ENCODE assay signal across 9 mouse cellular contexts in genomic region chr4:141385275-141385674, GRCm38 (mm10). TPM values are rescaled to one million over a fixed set of nuclear protein-coding genes. Genes with fewer than 3 reads are reported as not detected.
DNase-seq lines count a peak whose midpoint lies in the region; ATAC-seq and TF ChIP-seq lines count a peak whose summit lies in the region.
"Had no signal": no experiment of that assay in that cellular context is flagged by ENCODE, and none has a peak within 500 bp of the region (broad histone marks: within the 10 kb centered on the region; RNA-seq: fewer than 3 reads in every experiment).

No protein-coding gene starts in this region.

- no peak for TF ChIP-seq POLR2A in cerebellum, adult 2 months (IDR thresholded peaks at IDR 0.05; ENCODE audit: borderline replicate concordance, insufficient read depth, low read length)
- TF ChIP-seq POLR2A in olfactory bulb, adult 2 months (IDR thresholded peaks at IDR 0.05; ENCODE audit: insufficient read depth, low read depth, low read length) = no peak

- H3K4me1 ChIP-seq in heart, embryonic 10.5 days = peaks cover 44% of the 10 kb centered on the region
- peaks cover 61% of the 10 kb centered on the region for H3K4me1 ChIP-seq in E14TG2a.4 (replicated peaks; ENCODE audit: low read depth, low read length)
- H3K4me1 ChIP-seq in cerebellum, adult 2 months (ENCODE audit: control insufficient read depth, insufficient read depth, low read length) = no peaks in the 10 kb centered on the region; the same call in 1 of the 2 replicates
- peaks cover 23% of the 10 kb centered on the region for H3K4me1 ChIP-seq in limb, embryonic 13.5 days
- H3K4me1 ChIP-seq in olfactory bulb, adult 2 months (ENCODE audit: control insufficient read depth, insufficient read depth, low read length) = peaks cover 10% of the 10 kb centered on the region

- whole genome bisulfite sequencing in heart, embryonic 10.5 days = 1% methylated on average over 7 of the region's 7 CpGs
- WGBS in cerebellum, adult 2 months = 0% methylated on average over 7 of the region's 7 CpGs
- WGBS in limb, embryonic 13.5 days = 0% methylated on average over 7 of the region's 7 CpGs
- WGBS in olfactory bulb, adult 2 months = 1% methylated on average over 7 of the region's 7 CpGs

- DNase-seq in heart, adult 8-10 months (ENCODE audit: low spot score) = peak; percentile 44
- no peak for DNase-seq in heart, embryonic 10.5 days (ENCODE audit: low spot score)
- peak; percentile 48 to 57 for DNase-seq in cerebellum, adult 2 months
- peak; percentile 44 to 57 for DNase-seq in heart, postnatal 36 days
- DNase-seq in urinary bladder, adult 2 months (ENCODE audit: low spot score) = no peak

- TF ChIP-seq CTCF in E14TG2a.4 (conservative IDR thresholded peaks at IDR 0.05; ENCODE audit: low read length) = peak; percentile 73
- TF ChIP-seq CTCF in cerebellum, adult 2 months (IDR thresholded peaks at IDR 0.05; ENCODE audit: borderline replicate concordance, insufficient read depth, low read depth, low read length) = peak; percentile 91
- peak; percentile 88 for TF ChIP-seq CTCF in olfactory bulb, adult 2 months (IDR thresholded peaks at IDR 0.05; ENCODE audit: insufficient read depth, low read depth, low read length)

- no peaks in the 10 kb centered on the region for H3K36me3 ChIP-seq in heart, embryonic 10.5 days
- H3K36me3 ChIP-seq in E14TG2a.4 (ENCODE audit: insufficient read depth, low read length) = no peaks in the 10 kb centered on the region
- H3K36me3 ChIP-seq in limb, embryonic 13.5 days = no peaks in the 10 kb centered on the region
- H3K36me3 ChIP-seq: embryonic facial prominence, embryonic 13.5 days had no signal

- H3K27me3 ChIP-seq in heart, embryonic 10.5 days (ENCODE audit: insufficient read depth, poor library complexity, severe bottlenecking) = peaks cover 57% of the 10 kb centered on the region
- H3K27me3 ChIP-seq in E14TG2a.4 (ENCODE audit: insufficient read depth, low read length) = peaks cover 37% of the 10 kb centered on the region
- no peaks in the 10 kb centered on the region for H3K27me3 ChIP-seq in cerebellum, adult 2 months (ENCODE audit: control insufficient read depth, insufficient read depth, low read length)
- H3K27me3 ChIP-seq in limb, embryonic 13.5 days = peaks cover 50% of the 10 kb centered on the region

- no peak overlapping the region for H3K4me3 ChIP-seq in heart, embryonic 10.5 days
- H3K4me3 ChIP-seq in E14TG2a.4 (replicated peaks; ENCODE audit: low read length) = no peak overlapping the region
- no peak overlapping the region for H3K4me3 ChIP-seq in cerebellum, adult 2 months (replicated peaks; ENCODE audit: insufficient read depth, low read depth, low read length)
- no peak overlapping the region for H3K4me3 ChIP-seq in limb, embryonic 13.5 days
- H3K4me3 ChIP-seq in olfactory bulb, adult 2 months (ENCODE audit: insufficient read depth, low read depth, low read length) = no peak overlapping the region
- H3K4me3 ChIP-seq: embryonic facial prominence, embryonic 13.5 days had no signal

- H3K4me2 ChIP-seq in limb, embryonic 13.5 days (replicated peaks) = 0 out of 2 replicates have a peak overlapping the region, but pooled peaks have one; percentile 27
- H3K4me2 ChIP-seq: embryonic facial prominence, embryonic 13.5 days had no signal

- intact Hi-C loops in heart, postnatal 36 days (cut with DNase I) = loop anchor here (10.0 kb wide), 1 partner anchor 570 kb away; no protein-coding TSS in a partner anchor

- H3K9me3 ChIP-seq in heart, embryonic 10.5 days = no peaks in the 10 kb centered on the region
- H3K9me3 ChIP-seq in E14TG2a.4 (ENCODE audit: low read length) = no peaks in the 10 kb centered on the region
- H3K9me3 ChIP-seq in limb, embryonic 13.5 days = no peaks in the 10 kb centered on the region
- H3K9me3 ChIP-seq: embryonic facial prominence, embryonic 13.5 days had no signal

- no peak overlapping the region for H3K27ac ChIP-seq in heart, embryonic 10.5 days
- H3K27ac ChIP-seq in cerebellum, adult 2 months (ENCODE audit: insufficient read depth, low read length) = no peak overlapping the region
- no peak overlapping the region for H3K27ac ChIP-seq in limb, embryonic 13.5 days
- H3K27ac ChIP-seq in olfactory bulb, adult 2 months (ENCODE audit: insufficient read depth, low read depth, low read length) = no peak overlapping the region
- H3K27ac ChIP-seq: embryonic facial prominence, embryonic 13.5 days had no signal

- no peak overlapping the region for H3K9ac ChIP-seq in limb, embryonic 13.5 days
- H3K9ac ChIP-seq: embryonic facial prominence, embryonic 13.5 days had no signal

- ATAC-seq in limb, embryonic 13.5 days (ENCODE audit: low FRiP score, low read depth) = no peak

RNA-seq across cellular contexts. Expression of gene Clcnka, which starts 13.2 kb away (rescaled TPM):
- total RNA-seq in heart, adult 8-10 months (2022) = not detected
- 0.11 and 0.44 TPM in 2 replicates for polyA plus RNA-seq in heart, embryonic 10.5 days (2016; fragmentation: Nextera tagmentation; extraction: Ambion mirVana)
- 0.03 TPM in 1 of 2 replicates, not detected in the other for polyA plus RNA-seq in cerebellum, adult 2 months (2012; rRNA removed)
- not detected for total RNA-seq in heart, postnatal 36 days (2021)
- polyA plus RNA-seq in limb, embryonic 13.5 days (2015; fragmentation: Nextera tagmentation; extraction: Ambion mirVana) = 0.23 and 0.36 TPM in 2 replicates
- polyA plus RNA-seq in olfactory bulb, adult 2 months (2012; ENCODE audit: insufficient read depth, insufficient read length, low replicate concordance, missing spikeins) = not detected in 2 replicates
- polyA plus RNA-seq in urinary bladder, adult 2 months (2012; rRNA removed) = not detected in 2 replicates

RNA-seq across cellular contexts. Expression of gene Fam131c, which starts 17.3 kb away (rescaled TPM):
- 1 to 10 TPM; 2.4 to 5.5 (median 4.1) TPM for total RNA-seq in heart, adult 8-10 months (2022)
- polyA plus RNA-seq in heart, embryonic 10.5 days (2016; fragmentation: Nextera tagmentation; extraction: Ambion mirVana) = 0.62 and 1.2 TPM in 2 replicates
- polyA plus RNA-seq in cerebellum, adult 2 months (2012; rRNA removed) = 17.9 and 18.2 TPM in 2 replicates
- total RNA-seq in heart, postnatal 36 days (2021) = 1 to 10 TPM; 1.6 to 1.7 TPM
- 0.65 and 0.91 TPM in 2 replicates for polyA plus RNA-seq in limb, embryonic 13.5 days (2015; fragmentation: Nextera tagmentation; extraction: Ambion mirVana)
- not detected in 2 replicates for polyA plus RNA-seq in olfactory bulb, adult 2 months (2012; ENCODE audit: insufficient read depth, insufficient read length, low replicate concordance, missing spikeins)
- 0.28 and 0.66 TPM in 2 replicates for polyA plus RNA-seq in urinary bladder, adult 2 months (2012; rRNA removed)

RNA-seq across cellular contexts. Expression of gene Clcnkb, which starts 30.5 kb away (rescaled TPM):
- total RNA-seq in heart, adult 8-10 months (2022) = 1 to 10 TPM in 1 of 4 experiments, under 1 TPM in 3; 0.33 to 1.5 (median 0.59) TPM
- polyA plus RNA-seq in heart, embryonic 10.5 days (2016; fragmentation: Nextera tagmentation; extraction: Ambion mirVana) = 0.93 and 1.3 TPM in 2 replicates
- polyA plus RNA-seq in cerebellum, adult 2 months (2012; rRNA removed) = not detected in 2 replicates
- 1 to 10 TPM in 1 of 2 experiments, under 1 TPM in 1; 0.38 to 1.0 TPM for total RNA-seq in heart, postnatal 36 days (2021)
- not detected in 2 replicates for polyA plus RNA-seq in limb, embryonic 13.5 days (2015; fragmentation: Nextera tagmentation; extraction: Ambion mirVana)
- polyA plus RNA-seq in olfactory bulb, adult 2 months (2012; ENCODE audit: insufficient read depth, insufficient read length, low replicate concordance, missing spikeins) = not detected in 2 replicates
- 0.30 TPM in 1 of 2 replicates, not detected in the other for polyA plus RNA-seq in urinary bladder, adult 2 months (2012; rRNA removed)
- polyA plus RNA-seq: embryonic facial prominence, embryonic 13.5 days had no signal

RNA-seq across cellular contexts. Expression of gene Hspb7, which starts 35.3 kb away (rescaled TPM):
- total RNA-seq in heart, adult 8-10 months (2022) = 1,000 to 10,000 TPM; 1,512 to 1,942 (median 1,609) TPM
- 61.5 and 132 TPM in 2 replicates for polyA plus RNA-seq in heart, embryonic 10.5 days (2016; fragmentation: Nextera tagmentation; extraction: Ambion mirVana)
- 0.10 and 0.16 TPM in 2 replicates for polyA plus RNA-seq in cerebellum, adult 2 months (2012; rRNA removed)
- total RNA-seq in heart, postnatal 36 days (2021) = 1,000 to 10,000 TPM; 1,173 to 1,191 TPM
- 0.06 and 0.10 TPM in 2 replicates for polyA plus RNA-seq in limb, embryonic 13.5 days (2015; fragmentation: Nextera tagmentation; extraction: Ambion mirVana)
- polyA plus RNA-seq in olfactory bulb, adult 2 months (2012; ENCODE audit: insufficient read depth, insufficient read length, low replicate concordance, missing spikeins) = not detected in 2 replicates
- 30.6 and 48.4 TPM in 2 replicates for polyA plus RNA-seq in urinary bladder, adult 2 months (2012; rRNA removed)
- polyA plus RNA-seq: embryonic facial prominence, embryonic 13.5 days had no signal

RNA-seq across cellular contexts. Expression of gene Srarp, which starts 50.6 kb away (rescaled TPM):
- total RNA-seq in heart, adult 8-10 months (2022) = 1 to 10 TPM in 1 of 4 experiments, under 1 TPM in 3; 0.82 to 1.5 (median 0.93) TPM
- polyA plus RNA-seq in heart, embryonic 10.5 days (2016; fragmentation: Nextera tagmentation; extraction: Ambion mirVana) = not detected in 2 replicates
- polyA plus RNA-seq in cerebellum, adult 2 months (2012; rRNA removed) = 8.7 and 12.9 TPM in 2 replicates
- total RNA-seq in heart, postnatal 36 days (2021) = 1 to 10 TPM in 1 of 2 experiments, under 1 TPM in 1; 0.67 to 1.6 TPM
- not detected in 2 replicates for polyA plus RNA-seq in limb, embryonic 13.5 days (2015; fragmentation: Nextera tagmentation; extraction: Ambion mirVana)
- polyA plus RNA-seq in olfactory bulb, adult 2 months (2012; ENCODE audit: insufficient read depth, insufficient read length, low replicate concordance, missing spikeins) = not detected in 2 replicates
- polyA plus RNA-seq in urinary bladder, adult 2 months (2012; rRNA removed) = 0.81 and 0.85 TPM in 2 replicates
- polyA plus RNA-seq: embryonic facial prominence, embryonic 13.5 days had no signal

Comparison
In these comparisons a context has a peak if more than half of its experiments do, and no peak if none do; other contexts are left out.
1. DNase-seq: peak in heart, adult 8-10 months (single experiment), cerebellum, adult 2 months (2 of 2) and heart, postnatal 36 days (2 of 2); none in heart, embryonic 10.5 days (single experiment) and urinary bladder, adult 2 months (single experiment).
2. Peak in every context shown above with its lines, with median percentiles within 50 percentile points of each other: CTCF ChIP-seq.